Mouse (Mus musculus) kidney, postnatal 0 days (tissue): ENCODE results near the gene Lrrc58. TPM values are rescaled to one million over a fixed set of nuclear protein-coding genes. Genes with fewer than 3 reads are reported as not detected.

Source experiments
- ATAC-seq: fragments of 200-750 bp; cut with Nextera tagmentation; replicated peaks from 2 replicates; pipeline ENCODE4 v1.8.0; 2017; ENCODE audit warnings: low read depth, moderate number of reproducible peaks, moderate TSS enrichment, moderate library complexity; ENCODE audit not compliant: low FRiP score
- DNase-seq: peaks from one replicate; pipeline ENCODE4 v3.0.0-alpha.2; 2016; ENCODE audit warnings: low spot score
- H3K27ac ChIP-seq: fragments of 300-500 bp; sonication (generic); 2 replicates; pipeline ENCODE4 v1.5.1; 2014; ENCODE audit warnings: mild to moderate bottlenecking
- H3K27me3 ChIP-seq: fragments of 300-500 bp; sonication (generic); 2 replicates; pipeline ENCODE4 v1.6.1; 2014; ENCODE audit warnings: low read length, mixed read lengths; ENCODE audit not compliant: insufficient read depth
- H3K36me3 ChIP-seq: fragments of 300-500 bp; sonication (generic); 2 replicates; pipeline ENCODE4 v1.6.1; 2014; ENCODE audit warnings: low read length, mixed read lengths; ENCODE audit not compliant: insufficient read depth
- H3K4me1 ChIP-seq: fragments of 300-500 bp; sonication (generic); replicated peaks from 2 replicates; pipeline ENCODE4 v1.6.1; 2014; ENCODE audit warnings: antibody characterized with exemption, low read length, mixed read lengths; ENCODE audit not compliant: insufficient read depth
- H3K4me2 ChIP-seq: fragments of 300-500 bp; sonication (generic); 2 replicates; pipeline ENCODE4 v1.6.1; 2014; ENCODE audit warnings: mild to moderate bottlenecking, low read length, moderate library complexity, mixed read lengths
- H3K4me3 ChIP-seq: fragments of 300-500 bp; sonication (generic); replicated peaks from 2 replicates; pipeline ENCODE4 v1.5.1; 2014; ENCODE audit warnings: low read depth, low read length
- H3K9ac ChIP-seq: fragments of 300-500 bp; sonication (generic); 2 replicates; pipeline ENCODE4 v1.6.1; 2014; ENCODE audit warnings: low read depth, low read length
- H3K9me3 ChIP-seq: fragments of 300-500 bp; sonication (generic); replicated peaks from 2 replicates; pipeline ENCODE4 v1.6.1; 2016; ENCODE audit warnings: low read length, inconsistent platforms, mixed read lengths
- CTCF ChIP-seq: IDR thresholded peaks from 2 replicates; pipeline ENCODE4 v1.5.1; 2016; ENCODE audit warnings: antibody characterized with exemption, low read depth, mild to moderate bottlenecking, moderate library complexity
- WGBS: fragments of 180-500 bp; shearing (Covaris S2); extraction: QIAGEN DNeasy Blood & Tissue Kit; methylation state at CpG from one replicate; pipeline ENCODE4 v1.1.7; 2014; 5-methylcytosine and 5-hydroxymethylcytosine counted together
- polyA plus RNA-seq: library from polyadenylated mRNA; unstranded; fragments of >200 nt; fragmentation: Nextera tagmentation; extraction: Ambion mirVana; gene quantifications from 2 replicates; pipeline ENCODE4 v1.2.1, GENCODE M21; 2015

Gene Lrrc58
- polyA plus RNA-seq, 1 experiment from 2014 or later = 54.1 TPM

GRCm38 (mm10) chr16:37865841-37866240, 2.3 kb upstream of the Lrrc58 start:
- Histone ChIP-seq H3K4me3 (no peak overlapping the region), H3K4me2 (no peak overlapping the region), H3K36me3 (no peaks in the 10 kb centered on the region), H3K9me3 (no peaks in the 10 kb centered on the region; the same call in 1 of the 2 replicates), H3K4me1 (peaks cover 6% of the 10 kb centered on the region; the same call in 1 of the 2 replicates), H3K27me3 (no peaks in the 10 kb centered on the region), H3K9ac (no peak overlapping the region), H3K27ac (no peak overlapping the region)
- DNase-seq = no peak
- TF ChIP-seq CTCF = no peak
- WGBS = 82% methylated on average over 9 of the region's 9 CpGs
- ATAC-seq = no peak

- H3K4me3 ChIP-seq = peak overlapping the region; percentile 93
- H3K9me3 ChIP-seq = no peaks in the 10 kb centered on the region
- WGBS = 1% methylated on average over 85 of the region's 87 CpGs
- ATAC-seq = peak; percentile 15
- no peaks in the 10 kb centered on the region for H3K36me3 ChIP-seq
- peak; percentile 72 for DNase-seq
- peaks cover 13% of the 10 kb centered on the region for H3K4me1 ChIP-seq
- TF ChIP-seq CTCF = no peak
- peak overlapping the region; percentile 99 for H3K27ac ChIP-seq
- peak overlapping the region; percentile 75 for H3K4me2 ChIP-seq
- no peaks in the 10 kb centered on the region for H3K27me3 ChIP-seq
- H3K9ac ChIP-seq = peak overlapping the region; percentile 94
Measured at GRCm38 (mm10) chr16:37868506-37869469, 599 bp downstream of the Lrrc58 start.

GRCm38 (mm10) chr16:37869470-37870231, 1.5 kb downstream of the Lrrc58 start:
- no peak for TF ChIP-seq CTCF
- H3K27me3 ChIP-seq = no peaks in the 10 kb centered on the region
- no peaks in the 10 kb centered on the region for H3K9me3 ChIP-seq
- H3K9ac ChIP-seq = peak overlapping the region; percentile 94
- DNase-seq (peak; percentile 64), ATAC-seq (no peak)
- H3K4me3 ChIP-seq = peak overlapping the region; percentile 93
- H3K27ac ChIP-seq = peak overlapping the region; percentile 99
- peaks cover 13% of the 10 kb centered on the region for H3K4me1 ChIP-seq
- H3K36me3 ChIP-seq = no peaks in the 10 kb centered on the region
- H3K4me2 ChIP-seq = peak overlapping the region; percentile 75
- WGBS = 13% methylated on average over 4 of the region's 4 CpGs

GRCm38 (mm10) chr16:37871112-37871715, 3.0 kb downstream of the Lrrc58 start:
- no peak for ATAC-seq
- Histone ChIP-seq H3K9ac (no peak overlapping the region), H3K27me3 (no peaks in the 10 kb centered on the region), H3K27ac (peak overlapping the region; percentile 34; the same call in 1 of the 2 replicates), H3K9me3 (no peaks in the 10 kb centered on the region), H3K4me1 (peaks cover 13% of the 10 kb centered on the region), H3K4me2 (no peak overlapping the region; the same call in 1 of the 2 replicates), H3K4me3 (no peak overlapping the region), H3K36me3 (no peaks in the 10 kb centered on the region)
- 54% methylated on average over 4 of the region's 4 CpGs for WGBS
- DNase-seq = no peak
- no peak for TF ChIP-seq CTCF

GRCm38 (mm10) chr16:37874501-37875235, 6.5 kb downstream of the Lrrc58 start:
- H3K4me3 ChIP-seq = no peak overlapping the region
- no peaks in the 10 kb centered on the region for H3K27me3 ChIP-seq
- H3K4me1 ChIP-seq = peaks cover 13% of the 10 kb centered on the region
- TF ChIP-seq CTCF = no peak
- ATAC-seq = no peak
- H3K9ac ChIP-seq = no peak overlapping the region
- H3K4me2 ChIP-seq = no peak overlapping the region
- DNase-seq = no peak
- H3K9me3 ChIP-seq = no peaks in the 10 kb centered on the region
- WGBS = 80% methylated on average over 4 of the region's 4 CpGs
- H3K27ac ChIP-seq = no peak overlapping the region
- peaks cover 19% of the 10 kb centered on the region for H3K36me3 ChIP-seq
